8 mouse cellular contexts compared by ENCODE assay signal in genomic region chr16:91373473-91374252, GRCm38 (mm10). TPM values are rescaled to one million over a fixed set of nuclear protein-coding genes. Genes with fewer than 3 reads are reported as not detected.
DNase-seq lines count a peak whose midpoint lies in the region; ATAC-seq lines count a peak whose summit lies in the region.

No protein-coding gene starts in this region.

- peaks cover 4% of the 10 kb centered on the region for H3K36me3 ChIP-seq in kidney, embryonic 16.5 days (ENCODE audit: insufficient read depth, low read length)
- peaks cover 7% of the 10 kb centered on the region; the same call in 1 of the 2 replicates for H3K36me3 ChIP-seq in embryonic facial prominence, embryonic 12.5 days
- no peaks in the 10 kb centered on the region for H3K36me3 ChIP-seq in intestine, embryonic 15.5 days
- H3K36me3 ChIP-seq in midbrain, embryonic 16.5 days (ENCODE audit: control insufficient read depth, insufficient read depth, low read length): no peaks in the 10 kb centered on the region

- DNase-seq in kidney, adult 11 months: no peak
- no peak for DNase-seq in retina, embryonic 14.5 days (ENCODE audit: low spot score)
- DNase-seq in adrenal gland, adult 2 months: no peak

- peak overlapping the region; percentile 62 for H3K4me2 ChIP-seq in kidney, embryonic 16.5 days (replicated peaks; ENCODE audit: low read depth, low read length)
- H3K4me2 ChIP-seq in embryonic facial prominence, embryonic 12.5 days (replicated peaks): peak overlapping the region; percentile 90
- peak overlapping the region; percentile 70 for H3K4me2 ChIP-seq in intestine, embryonic 15.5 days (replicated peaks)
- peak overlapping the region; percentile 81 for H3K4me2 ChIP-seq in midbrain, embryonic 16.5 days (ENCODE audit: low read length)

- 30% methylated on average over 13 of the region's 13 CpGs for WGBS in kidney, embryonic 16.5 days
- WGBS in embryonic facial prominence, embryonic 12.5 days: 40% methylated on average over 13 of the region's 13 CpGs
- 34% methylated on average over 13 of the region's 13 CpGs for WGBS in intestine, embryonic 15.5 days
- WGBS in midbrain, embryonic 16.5 days: 48% methylated on average over 12 of the region's 13 CpGs

- H3K4me3 ChIP-seq in kidney, embryonic 16.5 days (ENCODE audit: low read length): peak overlapping the region; percentile 76
- H3K4me3 ChIP-seq in embryonic facial prominence, embryonic 12.5 days: peak overlapping the region; percentile 88
- peak overlapping the region; percentile 93 for H3K4me3 ChIP-seq in intestine, embryonic 15.5 days (replicated peaks)
- peak overlapping the region; percentile 82 for H3K4me3 ChIP-seq in midbrain, embryonic 16.5 days (ENCODE audit: low read depth, low read length)

- H3K9me3 ChIP-seq in kidney, embryonic 16.5 days (ENCODE audit: low read length): no peaks in the 10 kb centered on the region
- no peaks in the 10 kb centered on the region for H3K9me3 ChIP-seq in embryonic facial prominence, embryonic 12.5 days
- no peaks in the 10 kb centered on the region for H3K9me3 ChIP-seq in intestine, embryonic 15.5 days
- no peaks in the 10 kb centered on the region for H3K9me3 ChIP-seq in midbrain, embryonic 16.5 days (replicated peaks; ENCODE audit: control insufficient read depth, low read length, poor library complexity, severe bottlenecking)

- H3K9ac ChIP-seq in kidney, embryonic 16.5 days (replicated peaks; ENCODE audit: low read length): peak overlapping the region; percentile 94
- peak overlapping the region; percentile 89 for H3K9ac ChIP-seq in embryonic facial prominence, embryonic 12.5 days
- H3K9ac ChIP-seq in intestine, embryonic 15.5 days: peak overlapping the region; percentile 86
- peak overlapping the region; percentile 91 for H3K9ac ChIP-seq in midbrain, embryonic 16.5 days (ENCODE audit: low read depth, low read length)

- H3K27ac ChIP-seq in kidney, embryonic 16.5 days (ENCODE audit: low read length): peak overlapping the region; percentile 93
- peak overlapping the region; percentile 95 for H3K27ac ChIP-seq in embryonic facial prominence, embryonic 12.5 days
- peak overlapping the region; percentile 94 for H3K27ac ChIP-seq in intestine, embryonic 15.5 days
- peak overlapping the region; percentile 96 for H3K27ac ChIP-seq in midbrain, embryonic 16.5 days (ENCODE audit: low read length)

- ATAC-seq in kidney, embryonic 16.5 days (ENCODE audit: low FRiP score, low TSS enrichment): peak; percentile 3; the same call in 1 of the 2 replicates
- ATAC-seq in embryonic facial prominence, embryonic 12.5 days (ENCODE audit: insufficient number of reproducible peaks, insufficient read depth, low FRiP score, low TSS enrichment): no peak
- ATAC-seq in intestine, embryonic 15.5 days: no peak
- ATAC-seq in midbrain, embryonic 16.5 days: no peak
- ATAC-seq in cerebellum, adult (ENCODE audit: insufficient number of reproducible peaks, low FRiP score, low TSS enrichment): no peak

- H3K4me1 ChIP-seq in kidney, embryonic 16.5 days (ENCODE audit: insufficient read depth, low read length): peaks cover 22% of the 10 kb centered on the region
- H3K4me1 ChIP-seq in embryonic facial prominence, embryonic 12.5 days: peaks cover 12% of the 10 kb centered on the region
- peaks cover 7% of the 10 kb centered on the region; the same call in 1 of the 2 replicates for H3K4me1 ChIP-seq in intestine, embryonic 15.5 days (replicated peaks)
- H3K4me1 ChIP-seq in midbrain, embryonic 16.5 days (ENCODE audit: control insufficient read depth, insufficient read depth, low read length): peaks cover 8% of the 10 kb centered on the region

- H3K27me3 ChIP-seq in kidney, embryonic 16.5 days (ENCODE audit: insufficient read depth, low read length): no peaks in the 10 kb centered on the region
- H3K27me3 ChIP-seq in embryonic facial prominence, embryonic 12.5 days: no peaks in the 10 kb centered on the region
- no peaks in the 10 kb centered on the region for H3K27me3 ChIP-seq in intestine, embryonic 15.5 days (replicated peaks)
- no peaks in the 10 kb centered on the region for H3K27me3 ChIP-seq in midbrain, embryonic 16.5 days (ENCODE audit: control insufficient read depth, insufficient read depth, low read depth, low read length)

RNA-seq across cellular contexts. Expression of gene Ifnar2, which starts 1.1 kb away (rescaled TPM):
- polyA plus RNA-seq in kidney, embryonic 16.5 days (2015; fragmentation: Nextera tagmentation; extraction: Ambion mirVana): 55.5 and 56.2 TPM in 2 replicates
- polyA plus RNA-seq in embryonic facial prominence, embryonic 12.5 days (2016; fragmentation: Nextera tagmentation; extraction: Ambion mirVana): 42.6 and 44.1 TPM in 2 replicates
- polyA plus RNA-seq in intestine, embryonic 15.5 days (2015; fragmentation: Nextera tagmentation; extraction: Ambion mirVana): 43.9 and 44.5 TPM in 2 replicates
- polyA plus RNA-seq in midbrain, embryonic 16.5 days (2015; fragmentation: Nextera tagmentation; extraction: Ambion mirVana): 35.4 and 38.7 TPM in 2 replicates
- 100 to 1,000 TPM; 112 to 134 TPM for total RNA-seq in adrenal gland, adult 2 months (2021)
- 225 and 282 TPM in 2 replicates for polyA plus RNA-seq in adrenal gland, adult 2 months (2012; rRNA removed)

RNA-seq across cellular contexts. Expression of gene Gm21970, which starts 17.9 kb away (rescaled TPM):
- not detected in 2 replicates for polyA plus RNA-seq in kidney, embryonic 16.5 days (2015; fragmentation: Nextera tagmentation; extraction: Ambion mirVana)
- not detected in 2 replicates for polyA plus RNA-seq in embryonic facial prominence, embryonic 12.5 days (2016; fragmentation: Nextera tagmentation; extraction: Ambion mirVana)
- polyA plus RNA-seq in intestine, embryonic 15.5 days (2015; fragmentation: Nextera tagmentation; extraction: Ambion mirVana): not detected in 2 replicates
- polyA plus RNA-seq in midbrain, embryonic 16.5 days (2015; fragmentation: Nextera tagmentation; extraction: Ambion mirVana): not detected in 2 replicates
- total RNA-seq in adrenal gland, adult 2 months (2021): under 1 TPM in 1 of 2 experiments, not detected in 1; 0.69 TPM
- not detected in 2 replicates for polyA plus RNA-seq in adrenal gland, adult 2 months (2012; rRNA removed)

RNA-seq across cellular contexts. Expression of gene Il10rb, which starts 32.3 kb away (rescaled TPM):
- 38.8 and 45.1 TPM in 2 replicates for polyA plus RNA-seq in kidney, embryonic 16.5 days (2015; fragmentation: Nextera tagmentation; extraction: Ambion mirVana)
- 14.1 TPM in 2 replicates for polyA plus RNA-seq in embryonic facial prominence, embryonic 12.5 days (2016; fragmentation: Nextera tagmentation; extraction: Ambion mirVana)
- 64.8 and 74.4 TPM in 2 replicates for polyA plus RNA-seq in intestine, embryonic 15.5 days (2015; fragmentation: Nextera tagmentation; extraction: Ambion mirVana)
- 10.4 and 11.1 TPM in 2 replicates for polyA plus RNA-seq in midbrain, embryonic 16.5 days (2015; fragmentation: Nextera tagmentation; extraction: Ambion mirVana)
- total RNA-seq in adrenal gland, adult 2 months (2021): 100 to 1,000 TPM; 255 to 258 TPM
- 97.1 and 107 TPM in 2 replicates for polyA plus RNA-seq in adrenal gland, adult 2 months (2012; rRNA removed)
